Mouse (Mus musculus) E14TG2a.4 (cell line): ENCODE data around the gene Uggt1.

Source experiments
- CTCF ChIP-seq: conservative IDR thresholded peaks from 2 replicates; pipeline ENCODE4 v1.5.1; 2014; ENCODE audit warnings: low read length
- POU5F1 ChIP-seq: IDR thresholded peaks from 2 replicates; pipeline ENCODE4 v1.6.1; 2014; ENCODE audit warnings: low read length, borderline replicate concordance

DNA sequence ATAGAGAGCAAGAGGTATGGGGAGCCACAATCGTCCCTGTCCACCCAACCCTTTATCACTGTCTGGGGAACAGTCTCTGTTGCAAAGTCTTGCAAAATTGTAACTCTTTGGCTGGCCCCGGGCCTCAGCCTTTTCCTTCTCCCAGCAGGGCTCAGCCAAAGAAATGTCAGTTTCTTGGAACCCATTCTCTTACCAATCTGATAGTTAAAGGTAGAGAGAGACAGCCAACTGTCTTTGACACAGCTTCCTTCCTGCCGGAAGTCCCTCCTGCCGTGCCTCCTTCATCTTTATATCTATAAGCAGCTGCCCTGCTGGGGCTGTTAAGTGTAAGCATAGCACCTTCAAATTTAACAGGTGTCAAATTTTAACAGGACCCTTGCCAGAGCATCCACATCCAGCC lies 113.4 kb downstream of the Uggt1 start:
- TF ChIP-seq CTCF (no peak), POU5F1 (no peak)
